In the genomic region with DNA sequence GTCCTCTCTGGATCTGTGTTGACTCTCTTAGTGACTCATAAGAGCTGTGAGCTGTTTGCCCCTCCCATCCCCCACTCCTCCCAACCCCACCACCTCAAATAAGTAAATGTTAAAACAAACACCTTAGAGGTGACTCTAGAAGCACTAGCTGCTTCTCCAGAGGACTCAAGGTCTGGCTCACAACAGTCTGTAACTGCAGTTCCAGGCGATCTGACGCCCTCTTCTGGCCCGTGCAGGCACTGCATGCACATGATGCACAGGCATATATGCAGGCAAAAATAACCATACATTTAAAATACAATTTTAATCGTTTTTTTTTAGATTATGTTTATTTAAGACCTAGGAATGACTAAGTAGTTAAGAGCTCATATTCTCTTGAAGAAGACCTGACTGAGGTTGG, we compare ENCODE assay signal across 12 mouse cellular contexts. TPM values are rescaled to one million over a fixed set of nuclear protein-coding genes. Genes with fewer than 3 reads are reported as not detected.
DNase-seq lines count a peak whose midpoint lies in the region; ATAC-seq and TF ChIP-seq lines count a peak whose summit lies in the region.
"Had no signal": no experiment of that assay in that cellular context is flagged by ENCODE, and none has a peak within 500 bp of the region (broad histone marks: within the 10 kb centered on the region; RNA-seq: fewer than 3 reads in every experiment).

No protein-coding gene starts in this region.

- no peak for TF ChIP-seq POLR2A in embryonic fibroblast, embryonic 13.5 days (IDR thresholded peaks at IDR 0.05; ENCODE audit: low read depth, low read length)

- TF ChIP-seq CTCF in intestine, postnatal 0 days (IDR thresholded peaks at IDR 0.05; ENCODE audit: low read depth): peak; percentile 53
- peak; percentile 75; the same call in 1 of the 2 replicates for TF ChIP-seq CTCF in embryonic fibroblast, embryonic 13.5 days (IDR thresholded peaks at IDR 0.05; ENCODE audit: borderline replicate concordance, insufficient read depth, low read length)

- H3K4me3 ChIP-seq in intestine, postnatal 0 days (ENCODE audit: low read depth, low read length): no peak overlapping the region
- no peak overlapping the region for H3K4me3 ChIP-seq in intestine, embryonic 16.5 days (ENCODE audit: low read length)
- H3K4me3 ChIP-seq in embryonic fibroblast, embryonic 13.5 days (ENCODE audit: insufficient read depth, low read length): no peak overlapping the region
- H3K4me3 ChIP-seq: hindbrain, embryonic 15.5 days; limb, embryonic 15.5 days; midbrain, embryonic 13.5 days had no signal

- 29% methylated on average over 4 of the region's 4 CpGs for WGBS in intestine, postnatal 0 days
- WGBS in intestine, embryonic 16.5 days: 34% methylated on average over 4 of the region's 4 CpGs

- DNase-seq in thymus, postnatal 0 days (ENCODE audit: low spot score): peak; percentile 68
- no peak for DNase-seq in thymus, adult 18-20 months
- DNase-seq in c-Kit-positive CD71-positive TER-119-positive erythroid progenitor cells, embryonic 14.5 days (ENCODE audit: low spot score): no peak
- no peak for DNase-seq in adrenal gland, postnatal 36 days
- DNase-seq in heart, adult 9 months (ENCODE audit: low spot score in 2 of 2): no peak
- DNase-seq: cerebellum, adult 9-11 months had no signal

- no peak overlapping the region for H3K9ac ChIP-seq in intestine, postnatal 0 days (ENCODE audit: low read depth, low read length)
- no peak overlapping the region for H3K9ac ChIP-seq in intestine, embryonic 16.5 days (ENCODE audit: low read depth, low read length)
- H3K9ac ChIP-seq: hindbrain, embryonic 15.5 days; limb, embryonic 15.5 days; midbrain, embryonic 13.5 days had no signal

- no peaks in the 10 kb centered on the region for H3K36me3 ChIP-seq in intestine, postnatal 0 days (ENCODE audit: control insufficient read depth, insufficient read depth)
- no peaks in the 10 kb centered on the region for H3K36me3 ChIP-seq in intestine, embryonic 16.5 days (ENCODE audit: control insufficient read depth, insufficient read depth, low read length)
- H3K36me3 ChIP-seq: hindbrain, embryonic 15.5 days; limb, embryonic 15.5 days; midbrain, embryonic 13.5 days had no signal

- H3K9me3 ChIP-seq in intestine, postnatal 0 days (ENCODE audit: control insufficient read depth): no peaks in the 10 kb centered on the region
- no peaks in the 10 kb centered on the region for H3K9me3 ChIP-seq in intestine, embryonic 16.5 days (ENCODE audit: control insufficient read depth, low read length)
- H3K9me3 ChIP-seq: hindbrain, embryonic 15.5 days; limb, embryonic 15.5 days; midbrain, embryonic 13.5 days had no signal

- no peak overlapping the region for H3K4me2 ChIP-seq in intestine, postnatal 0 days (replicated peaks; ENCODE audit: low read depth)
- no peak overlapping the region for H3K4me2 ChIP-seq in intestine, embryonic 16.5 days (ENCODE audit: low read depth, low read length)
- H3K4me2 ChIP-seq: hindbrain, embryonic 15.5 days; limb, embryonic 15.5 days; midbrain, embryonic 13.5 days had no signal

- H3K27ac ChIP-seq in intestine, postnatal 0 days (ENCODE audit: low read depth, low read length): no peak overlapping the region
- H3K27ac ChIP-seq in intestine, embryonic 16.5 days (ENCODE audit: low read length): no peak overlapping the region
- H3K27ac ChIP-seq in embryonic fibroblast, embryonic 13.5 days (ENCODE audit: insufficient read depth, low read length): no peak overlapping the region
- H3K27ac ChIP-seq: hindbrain, embryonic 15.5 days; limb, embryonic 15.5 days; midbrain, embryonic 13.5 days had no signal

- ATAC-seq in intestine, postnatal 0 days: no peak
- no peak for ATAC-seq in intestine, embryonic 16.5 days
- ATAC-seq: midbrain, embryonic 13.5 days had no signal

- no peaks in the 10 kb centered on the region for H3K4me1 ChIP-seq in intestine, postnatal 0 days (replicated peaks; ENCODE audit: control insufficient read depth, insufficient read depth, low read length)
- H3K4me1 ChIP-seq in intestine, embryonic 16.5 days (ENCODE audit: control insufficient read depth, insufficient read depth, low read length): 0 out of 2 replicates have a peak, but pooled peaks cover 4% of the 10 kb centered on the region
- H3K4me1 ChIP-seq in embryonic fibroblast, embryonic 13.5 days (ENCODE audit: control insufficient read depth, insufficient read depth, low read length): peaks cover 4% of the 10 kb centered on the region; the same call in 1 of the 2 replicates
- H3K4me1 ChIP-seq: hindbrain, embryonic 15.5 days had no signal

- no peaks in the 10 kb centered on the region for H3K27me3 ChIP-seq in intestine, postnatal 0 days (replicated peaks; ENCODE audit: control insufficient read depth, insufficient read depth, low read length)
- no peaks in the 10 kb centered on the region for H3K27me3 ChIP-seq in intestine, embryonic 16.5 days (replicated peaks; ENCODE audit: control insufficient read depth, insufficient read depth, low read length)
- H3K27me3 ChIP-seq: hindbrain, embryonic 15.5 days; limb, embryonic 15.5 days had no signal

RNA-seq across cellular contexts. Expression of a gene that starts 5.7 kb away (rescaled TPM):
- polyA plus RNA-seq in intestine, postnatal 0 days (2015; fragmentation: Nextera tagmentation; extraction: Ambion mirVana): 1.7 TPM in 2 replicates
- polyA plus RNA-seq in intestine, embryonic 16.5 days (2015; fragmentation: Nextera tagmentation; extraction: Ambion mirVana): 3.0 and 3.6 TPM in 2 replicates
- 201 and 234 TPM in 2 replicates for polyA plus RNA-seq in thymus, postnatal 0 days (2015; fragmentation: Nextera tagmentation; extraction: Ambion mirVana)
- polyA plus RNA-seq in embryonic fibroblast, embryonic 13.5 days (2011; ENCODE audit: insufficient read length, low read depth, missing spikeins): 26.2 and 26.5 TPM in 2 replicates
- 1 to 10 TPM; 1.4 to 1.5 TPM for total RNA-seq in adrenal gland, postnatal 36 days (2021)

RNA-seq across cellular contexts. Expression of a gene that starts 19.3 kb away (rescaled TPM):
- polyA plus RNA-seq in intestine, postnatal 0 days (2015; fragmentation: Nextera tagmentation; extraction: Ambion mirVana): 1.7 and 2.1 TPM in 2 replicates
- 2.2 and 2.3 TPM in 2 replicates for polyA plus RNA-seq in intestine, embryonic 16.5 days (2015; fragmentation: Nextera tagmentation; extraction: Ambion mirVana)
- 2.3 and 3.0 TPM in 2 replicates for polyA plus RNA-seq in thymus, postnatal 0 days (2015; fragmentation: Nextera tagmentation; extraction: Ambion mirVana)
- polyA plus RNA-seq in embryonic fibroblast, embryonic 13.5 days (2011; ENCODE audit: insufficient read length, low read depth, missing spikeins): 31.6 and 36.1 TPM in 2 replicates
- 10 to 100 TPM; 40.1 to 66.6 TPM for total RNA-seq in adrenal gland, postnatal 36 days (2021)

RNA-seq across cellular contexts. Expression of a gene that starts 36.3 kb away (rescaled TPM):
- polyA plus RNA-seq in intestine, postnatal 0 days (2015; fragmentation: Nextera tagmentation; extraction: Ambion mirVana): 10.6 and 11.6 TPM in 2 replicates
- polyA plus RNA-seq in intestine, embryonic 16.5 days (2015; fragmentation: Nextera tagmentation; extraction: Ambion mirVana): 22.1 and 23.7 TPM in 2 replicates
- 15.0 and 17.8 TPM in 2 replicates for polyA plus RNA-seq in thymus, postnatal 0 days (2015; fragmentation: Nextera tagmentation; extraction: Ambion mirVana)
- 12.8 and 15.8 TPM in 2 replicates for polyA plus RNA-seq in embryonic fibroblast, embryonic 13.5 days (2011; ENCODE audit: insufficient read length, low read depth, missing spikeins)
- 10 to 100 TPM; 36.9 to 37.1 TPM for total RNA-seq in adrenal gland, postnatal 36 days (2021)
